Mouse (Mus musculus) embryonic facial prominence, embryonic 11.5 days (tissue): ENCODE measurements at regions not wholly inside any gene's neighbourhood (a gene's known extent, or its start where the extent isn't known, plus 50 kb on each side); places are given as distances from the start of the nearest gene placed in this dataset.

ENCODE experiments used
- ATAC-seq: fragments of 200-750 bp; cut with Nextera tagmentation; replicated peaks from 2 replicates; pipeline ENCODE4 v1.8.0; 2017; ENCODE audit warnings: low read depth; ENCODE audit not compliant: insufficient number of reproducible peaks, low FRiP score, low TSS enrichment
- DNase-seq: peaks from one replicate; pipeline ENCODE4 v3.0.0-alpha.2; 2015; ENCODE audit warnings: low spot score
- H3K27ac ChIP-seq: fragments of 300-500 bp; sonication (generic); replicated peaks from 2 replicates; pipeline ENCODE4 v1.5.1; 2014; ENCODE audit warnings: mild to moderate bottlenecking, low read depth, low read length, control low read depth
- H3K27me3 ChIP-seq: fragments of 300-500 bp; sonication (generic); 2 replicates; pipeline ENCODE4 v1.6.1; 2014; ENCODE audit warnings: mild to moderate bottlenecking, low read length, moderate library complexity, mixed read lengths; ENCODE audit not compliant: control insufficient read depth, insufficient read depth
- H3K36me3 ChIP-seq: fragments of 300-500 bp; sonication (generic); replicated peaks from 2 replicates; pipeline ENCODE4 v1.6.1; 2014; ENCODE audit warnings: low read depth, mild to moderate bottlenecking, low read length, moderate library complexity, mixed read lengths; ENCODE audit not compliant: control insufficient read depth, insufficient read depth
- H3K4me1 ChIP-seq: fragments of 300-500 bp; sonication (generic); 2 replicates; pipeline ENCODE4 v1.6.1; 2014; ENCODE audit warnings: low read length, mixed read lengths; ENCODE audit not compliant: control insufficient read depth, insufficient read depth
- H3K4me2 ChIP-seq: fragments of 300-500 bp; sonication (generic); 2 replicates; pipeline ENCODE4 v1.6.1; 2014; ENCODE audit warnings: low read depth, mild to moderate bottlenecking, control low read depth, low read length, moderate library complexity
- H3K4me3 ChIP-seq: fragments of 300-500 bp; sonication (generic); 2 replicates; pipeline ENCODE4 v1.5.1; 2014; ENCODE audit warnings: low read depth, low read length, control low read depth
- H3K9ac ChIP-seq: fragments of 300-500 bp; sonication (generic); replicated peaks from 2 replicates; pipeline ENCODE4 v1.6.1; 2014; ENCODE audit warnings: mild to moderate bottlenecking, control low read depth, low read length
- H3K9me3 ChIP-seq: fragments of 300-500 bp; sonication (generic); replicated peaks from 2 replicates; pipeline ENCODE4 v1.6.1; 2016; ENCODE audit warnings: mild to moderate bottlenecking, low read length, inconsistent platforms, mixed read lengths; ENCODE audit not compliant: control insufficient read depth
- WGBS: fragments of 180-500 bp; shearing (Covaris S2); extraction: QIAGEN DNeasy Blood & Tissue Kit; methylation state at CpG from one replicate; pipeline ENCODE4 v1.1.7; 2014; 5-methylcytosine and 5-hydroxymethylcytosine counted together

GRCm38 (mm10) chr6:94889271-94889670 lies 189.3 kb upstream of the Lrig1 start:
- ATAC-seq = no peak
- WGBS = 75% methylated on average over 10 of the region's 10 CpGs

GRCm38 (mm10) chr6:94881139-94881538 lies 181.2 kb upstream of the Lrig1 start:
- Histone ChIP-seq H3K36me3 (no peaks in the 10 kb centered on the region), H3K9ac (no peak overlapping the region), H3K4me3 (no peak overlapping the region), H3K4me2 (no peak overlapping the region), H3K27me3 (no peaks in the 10 kb centered on the region), H3K27ac (no peak overlapping the region), H3K4me1 (no peaks in the 10 kb centered on the region), H3K9me3 (no peaks in the 10 kb centered on the region)
- 80% methylated on average over 10 of the region's 10 CpGs for WGBS
- no peak for DNase-seq
- no peak for ATAC-seq

More at GRCm38 (mm10) chr6:94889271-94889670, 189.3 kb upstream of the Lrig1 start:
- Histone ChIP-seq H3K9ac (no peak overlapping the region), H3K27me3 (no peaks in the 10 kb centered on the region), H3K9me3 (no peaks in the 10 kb centered on the region), H3K36me3 (no peaks in the 10 kb centered on the region), H3K4me2 (no peak overlapping the region), H3K4me1 (no peaks in the 10 kb centered on the region), H3K27ac (no peak overlapping the region), H3K4me3 (no peak overlapping the region)
- no peak for DNase-seq

GRCm38 (mm10) chr6:94875841-94876240 lies 175.9 kb upstream of the Lrig1 start:
- Histone ChIP-seq H3K36me3 (no peaks in the 10 kb centered on the region), H3K27ac (no peak overlapping the region), H3K9me3 (no peaks in the 10 kb centered on the region), H3K4me2 (no peak overlapping the region), H3K9ac (no peak overlapping the region), H3K4me3 (no peak overlapping the region), H3K4me1 (no peaks in the 10 kb centered on the region), H3K27me3 (no peaks in the 10 kb centered on the region)
- DNase-seq (no peak), ATAC-seq (no peak)
- 76% methylated on average over 5 of the region's 5 CpGs for WGBS

GRCm38 (mm10) chr6:94875065-94875464 lies 175.1 kb upstream of the Lrig1 start:
- Histone ChIP-seq H3K27me3 (no peaks in the 10 kb centered on the region), H3K4me2 (no peak overlapping the region), H3K36me3 (no peaks in the 10 kb centered on the region), H3K4me3 (no peak overlapping the region), H3K27ac (no peak overlapping the region), H3K4me1 (no peaks in the 10 kb centered on the region), H3K9ac (no peak overlapping the region), H3K9me3 (no peaks in the 10 kb centered on the region)
- DNase-seq (no peak), ATAC-seq (no peak)
- WGBS = 80% methylated on average over 4 of the region's 4 CpGs

- H3K27me3 ChIP-seq = no peaks in the 10 kb centered on the region
- no peak overlapping the region for H3K4me3 ChIP-seq
- ATAC-seq (no peak), DNase-seq (no peak)
- 80% methylated on average over 1 of the region's 1 CpGs for WGBS
- no peak overlapping the region for H3K4me2 ChIP-seq
- no peak overlapping the region for H3K9ac ChIP-seq
- no peak overlapping the region for H3K27ac ChIP-seq
- no peaks in the 10 kb centered on the region for H3K4me1 ChIP-seq
- H3K9me3 ChIP-seq = no peaks in the 10 kb centered on the region
- no peaks in the 10 kb centered on the region for H3K36me3 ChIP-seq
Measured at GRCm38 (mm10) chr6:94874415-94874814, 174.5 kb upstream of the Lrig1 start.

GRCm38 (mm10) chr6:94867952-94868351 lies 168.0 kb upstream of the Lrig1 start:
- DNase-seq = no peak
- Histone ChIP-seq H3K36me3 (no peaks in the 10 kb centered on the region), H3K9me3 (no peaks in the 10 kb centered on the region), H3K9ac (no peak overlapping the region), H3K27ac (no peak overlapping the region), H3K4me2 (no peak overlapping the region), H3K27me3 (no peaks in the 10 kb centered on the region), H3K4me1 (no peaks in the 10 kb centered on the region), H3K4me3 (no peak overlapping the region)
- WGBS = 68% methylated on average over 3 of the region's 3 CpGs
- no peak for ATAC-seq

GRCm38 (mm10) chr6:94865498-94865897 lies 165.5 kb upstream of the Lrig1 start:
- ATAC-seq = no peak
- WGBS = 94% methylated on average over 2 of the region's 2 CpGs
- Histone ChIP-seq H3K27ac (no peak overlapping the region), H3K9me3 (no peaks in the 10 kb centered on the region), H3K4me1 (no peaks in the 10 kb centered on the region), H3K4me3 (no peak overlapping the region), H3K36me3 (no peaks in the 10 kb centered on the region), H3K4me2 (no peak overlapping the region), H3K27me3 (no peaks in the 10 kb centered on the region), H3K9ac (no peak overlapping the region)
- no peak for DNase-seq

GRCm38 (mm10) chr6:94858121-94858621 lies 158.2 kb upstream of the Lrig1 start:
- no peak overlapping the region for H3K9ac ChIP-seq
- H3K4me1 ChIP-seq = no peaks in the 10 kb centered on the region
- H3K9me3 ChIP-seq = no peaks in the 10 kb centered on the region
- ATAC-seq (no peak), DNase-seq (peak; percentile 24)
- H3K4me2 ChIP-seq = no peak overlapping the region
- H3K36me3 ChIP-seq = no peaks in the 10 kb centered on the region
- WGBS = 56% methylated on average over 5 of the region's 5 CpGs
- H3K27ac ChIP-seq = no peak overlapping the region
- no peak overlapping the region for H3K4me3 ChIP-seq
- H3K27me3 ChIP-seq = no peaks in the 10 kb centered on the region
